Mouse (Mus musculus) midbrain, embryonic 10.5 days (tissue): ENCODE results near the gene Tcf7l2. TPM values are rescaled to one million over a fixed set of nuclear protein-coding genes. Genes with fewer than 3 reads are reported as not detected.

ENCODE experiments used
- DNase-seq: peaks from one replicate; pipeline ENCODE4 v3.0.0-alpha.2; 2017; ENCODE audit warnings: low spot score
- H3K27ac ChIP-seq: fragments of 300-500 bp; sonication (generic); replicated peaks from 2 replicates; pipeline ENCODE4 v1.5.1; 2016; ENCODE audit warnings: mild to moderate bottlenecking
- H3K27me3 ChIP-seq: fragments of 300-500 bp; sonication (generic); 2 replicates; pipeline ENCODE4 v1.6.1; 2016; ENCODE audit warnings: low read depth, mild to moderate bottlenecking; ENCODE audit not compliant: poor library complexity, severe bottlenecking
- H3K36me3 ChIP-seq: fragments of 300-500 bp; sonication (generic); 2 replicates; pipeline ENCODE4 v1.6.1; 2016; ENCODE audit warnings: mild to moderate bottlenecking, moderate library complexity
- H3K4me1 ChIP-seq: fragments of 300-500 bp; sonication (generic); 2 replicates; pipeline ENCODE4 v1.6.1; 2016
- H3K4me3 ChIP-seq: fragments of 300-500 bp; sonication (generic); 2 replicates; pipeline ENCODE4 v1.5.1; 2016; ENCODE audit warnings: mild to moderate bottlenecking, moderate library complexity
- H3K9me3 ChIP-seq: fragments of 300-500 bp; sonication (generic); replicated peaks from 2 replicates; pipeline ENCODE4 v1.6.1; 2016; ENCODE audit warnings: mild to moderate bottlenecking
- WGBS: fragments of 180-500 bp; shearing (Covaris S2); methylation state at CpG from one replicate; pipeline ENCODE4 v1.1.7; 2016; 5-methylcytosine and 5-hydroxymethylcytosine counted together
- polyA plus RNA-seq: library from polyadenylated mRNA; unstranded; fragments of >200 nt; fragmentation: Nextera tagmentation; extraction: Ambion mirVana; gene quantifications from 2 replicates; pipeline ENCODE4 v1.2.1, GENCODE M21; 2016

The Tcf7l2 gene
- polyA plus RNA-seq, 1 experiment from 2014 or later: 180 TPM

DNA sequence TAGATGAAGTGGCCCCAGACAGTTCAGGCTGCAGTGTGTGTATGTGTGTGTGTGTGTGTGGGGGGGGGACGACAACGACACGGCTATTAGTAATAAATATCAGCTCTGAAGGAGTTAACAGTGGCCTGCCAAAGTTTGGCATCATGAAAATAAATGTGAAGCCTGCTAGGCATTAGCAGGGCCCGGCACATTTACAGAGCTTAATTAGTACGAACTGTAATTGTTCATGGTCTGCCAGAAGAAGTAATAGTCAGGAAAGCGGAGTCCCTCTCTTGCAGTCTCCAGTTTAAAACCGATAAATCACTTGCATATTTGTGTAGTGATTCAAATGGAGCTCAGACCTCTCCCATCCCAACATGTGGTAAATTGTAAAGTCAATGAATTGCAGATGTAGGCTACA lies 7.9 kb downstream of the Tcf7l2 start:
- peak overlapping the region; percentile 91; the same call in 1 of the 2 replicates for H3K4me3 ChIP-seq
- 61% methylated on average over 7 of the region's 7 CpGs for WGBS
- H3K27ac ChIP-seq: peak overlapping the region; percentile 63
- DNase-seq: no peak
- peaks cover 95% of the 10 kb centered on the region for H3K4me1 ChIP-seq
- H3K36me3 ChIP-seq: peaks cover 13% of the 10 kb centered on the region
- H3K27me3 ChIP-seq: no peaks in the 10 kb centered on the region
- no peaks in the 10 kb centered on the region for H3K9me3 ChIP-seq

DNA sequence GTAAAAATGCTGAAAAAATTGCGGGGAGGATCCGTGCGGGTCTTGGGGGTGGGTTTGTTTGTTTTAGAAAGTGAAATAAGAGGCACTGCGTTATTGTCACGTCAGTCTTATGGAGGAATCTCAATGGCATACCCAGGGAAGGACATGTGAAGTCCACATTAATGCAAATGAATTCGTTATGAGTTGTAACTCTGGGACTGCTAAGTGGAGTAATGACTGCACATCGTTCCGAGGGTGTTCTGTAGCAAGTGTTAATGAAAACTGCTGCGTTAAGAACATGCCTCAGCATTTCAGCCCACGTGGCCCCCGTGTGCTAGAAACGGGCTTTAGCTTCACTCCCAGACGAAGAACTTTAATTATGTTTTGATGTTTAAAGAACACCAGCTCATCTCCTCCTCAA lies 8.4 kb downstream of the Tcf7l2 start:
- no peaks in the 10 kb centered on the region for H3K9me3 ChIP-seq
- H3K4me1 ChIP-seq: peaks cover 93% of the 10 kb centered on the region
- no peak for DNase-seq
- H3K27ac ChIP-seq: peak overlapping the region; percentile 47
- WGBS: 50% methylated on average over 13 of the region's 13 CpGs
- peak overlapping the region; percentile 91; the same call in 1 of the 2 replicates for H3K4me3 ChIP-seq
- H3K27me3 ChIP-seq: no peaks in the 10 kb centered on the region
- peaks cover 18% of the 10 kb centered on the region for H3K36me3 ChIP-seq

- Histone ChIP-seq H3K27ac (peak overlapping the region; percentile 47), H3K9me3 (no peaks in the 10 kb centered on the region), H3K36me3 (peaks cover 22% of the 10 kb centered on the region), H3K4me3 (0 out of 2 replicates have a peak overlapping the region, but pooled peaks have one; percentile 5), H3K27me3 (no peaks in the 10 kb centered on the region), H3K4me1 (peaks cover 89% of the 10 kb centered on the region)
- DNase-seq: no peak
- 46% methylated on average over 7 of the region's 7 CpGs for WGBS
Observed at GRCm38 (mm10) chr19:55750465-55750864, 8.8 kb downstream of the Tcf7l2 start.

DNA sequence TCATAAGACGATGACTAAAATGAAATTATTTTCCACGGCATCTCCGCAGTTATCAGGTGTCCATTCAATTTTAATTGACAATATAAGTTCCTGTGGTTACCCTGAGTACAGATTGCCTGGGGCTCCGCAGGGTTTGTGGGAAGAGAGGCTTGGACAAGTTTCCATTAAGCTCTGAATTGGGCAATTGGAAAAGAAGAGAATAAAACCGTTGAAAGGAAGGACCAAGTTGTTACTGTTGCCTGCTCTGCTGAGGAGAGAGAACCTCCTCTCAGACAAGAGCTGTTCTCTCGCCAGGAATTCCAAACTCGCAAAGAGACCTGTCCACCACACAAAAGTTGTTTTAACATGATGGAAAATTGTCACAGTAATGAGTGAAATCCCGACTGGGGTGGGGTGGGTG lies 11.2 kb downstream of the Tcf7l2 start:
- Histone ChIP-seq H3K27ac (no peak overlapping the region), H3K36me3 (peaks cover 44% of the 10 kb centered on the region), H3K27me3 (no peaks in the 10 kb centered on the region), H3K4me3 (no peak overlapping the region), H3K4me1 (peaks cover 84% of the 10 kb centered on the region), H3K9me3 (no peaks in the 10 kb centered on the region)
- no peak for DNase-seq
- 82% methylated on average over 8 of the region's 8 CpGs for WGBS

DNA sequence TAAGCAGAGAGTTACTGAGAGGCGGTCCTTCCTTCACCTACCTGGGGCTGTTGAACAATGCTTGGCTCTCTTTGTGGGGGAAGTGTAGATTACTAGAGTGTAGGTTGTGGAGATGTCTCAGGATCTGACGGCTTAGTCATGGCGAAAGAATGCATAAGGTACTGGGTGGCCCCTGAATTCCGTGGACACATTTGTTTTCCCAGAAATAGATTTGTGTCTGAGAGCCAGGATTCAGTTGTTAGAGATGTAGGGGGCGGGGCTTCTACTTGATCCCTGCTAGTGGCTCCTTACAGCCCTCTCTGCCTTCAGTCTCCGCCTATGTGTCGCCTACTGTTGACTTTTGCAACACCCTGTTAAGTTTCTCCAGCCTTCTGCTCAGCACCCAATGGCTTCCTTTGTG lies 12.7 kb downstream of the Tcf7l2 start:
- H3K9me3 ChIP-seq: no peaks in the 10 kb centered on the region
- H3K4me3 ChIP-seq: no peak overlapping the region
- no peak for DNase-seq
- 71% methylated on average over 7 of the region's 7 CpGs for WGBS
- H3K36me3 ChIP-seq: peaks cover 51% of the 10 kb centered on the region
- no peak overlapping the region for H3K27ac ChIP-seq
- H3K27me3 ChIP-seq: no peaks in the 10 kb centered on the region
- peaks cover 70% of the 10 kb centered on the region for H3K4me1 ChIP-seq

DNA sequence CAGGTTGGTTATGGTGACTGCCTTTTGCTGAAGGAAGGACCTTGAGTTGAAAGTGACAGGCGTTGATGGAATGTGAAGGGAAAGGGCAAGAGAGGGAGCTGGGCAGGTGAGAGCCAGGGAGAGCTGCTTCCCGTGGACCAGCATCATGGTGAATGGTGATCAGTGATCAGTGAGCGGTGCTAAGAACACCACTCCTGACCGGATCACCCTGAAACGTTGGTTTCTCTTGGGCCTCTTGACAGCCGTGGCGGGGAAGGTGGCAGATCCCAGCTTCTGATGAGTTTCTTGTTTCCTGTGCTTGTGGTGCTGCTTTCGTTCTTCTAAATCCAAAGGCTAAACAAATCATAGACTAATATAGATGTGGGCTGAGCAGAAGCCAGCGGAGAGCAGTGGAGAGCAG lies 13.8 kb downstream of the Tcf7l2 start:
- peaks cover 64% of the 10 kb centered on the region for H3K4me1 ChIP-seq
- no peak overlapping the region for H3K4me3 ChIP-seq
- WGBS: 93% methylated on average over 9 of the region's 9 CpGs
- no peaks in the 10 kb centered on the region for H3K9me3 ChIP-seq
- no peaks in the 10 kb centered on the region for H3K27me3 ChIP-seq
- peaks cover 54% of the 10 kb centered on the region for H3K36me3 ChIP-seq
- no peak for DNase-seq
- H3K27ac ChIP-seq: no peak overlapping the region

DNA sequence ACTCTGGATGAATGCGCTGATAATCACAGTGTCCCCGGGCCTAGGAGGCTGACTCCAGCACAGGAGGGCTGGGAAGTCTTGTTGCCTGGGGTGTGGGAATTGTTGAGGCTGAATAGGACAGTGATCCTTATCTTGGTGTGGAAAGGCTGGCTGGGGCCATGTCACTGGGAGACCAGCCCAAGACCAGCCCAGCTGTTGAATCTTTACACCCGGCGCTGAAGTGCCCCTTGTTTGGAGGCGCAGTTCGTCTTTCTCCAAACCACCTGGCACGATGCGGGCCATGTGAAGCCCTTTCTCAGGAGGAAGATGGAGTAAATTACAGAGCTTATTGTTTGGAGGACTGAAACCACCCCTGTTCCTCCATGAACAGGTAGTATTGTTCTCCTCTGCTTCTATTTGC lies 15.1 kb downstream of the Tcf7l2 start:
- peaks cover 62% of the 10 kb centered on the region for H3K36me3 ChIP-seq
- H3K27me3 ChIP-seq: no peaks in the 10 kb centered on the region
- H3K27ac ChIP-seq: no peak overlapping the region; the same call in 1 of the 2 replicates
- H3K9me3 ChIP-seq: no peaks in the 10 kb centered on the region
- H3K4me1 ChIP-seq: peaks cover 56% of the 10 kb centered on the region
- H3K4me3 ChIP-seq: no peak overlapping the region
- 75% methylated on average over 8 of the region's 8 CpGs for WGBS
- DNase-seq: no peak

GRCm38 (mm10) chr19:55757403-55757802 lies 15.8 kb downstream of the Tcf7l2 start:
- H3K4me3 ChIP-seq: no peak overlapping the region
- H3K4me1 ChIP-seq: peaks cover 49% of the 10 kb centered on the region
- H3K9me3 ChIP-seq: no peaks in the 10 kb centered on the region
- peaks cover 69% of the 10 kb centered on the region for H3K36me3 ChIP-seq
- no peaks in the 10 kb centered on the region for H3K27me3 ChIP-seq
- 88% methylated on average over 6 of the region's 6 CpGs for WGBS
- H3K27ac ChIP-seq: no peak overlapping the region
- DNase-seq: no peak

DNA sequence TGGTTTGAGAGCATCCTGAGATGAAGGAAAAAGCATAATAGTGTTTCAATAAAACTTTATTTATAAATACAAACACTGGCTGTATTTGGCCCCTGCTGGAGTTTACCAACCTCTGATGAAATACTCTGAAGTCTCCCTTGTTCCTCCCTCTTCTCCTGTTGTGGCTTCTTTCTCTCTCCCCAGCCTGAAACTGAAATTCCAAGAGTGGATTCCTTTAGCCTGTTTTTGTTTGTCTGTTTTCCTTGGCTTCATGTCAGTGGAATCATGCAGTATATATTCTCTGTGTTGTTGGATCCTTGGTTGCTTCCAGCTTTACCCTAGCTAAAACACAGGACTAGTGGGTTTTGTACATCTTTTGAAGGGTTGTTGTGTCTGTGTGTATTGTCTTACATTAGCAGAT lies 16.5 kb downstream of the Tcf7l2 start:
- Histone ChIP-seq H3K9me3 (no peaks in the 10 kb centered on the region), H3K4me3 (no peak overlapping the region), H3K4me1 (peaks cover 42% of the 10 kb centered on the region), H3K27me3 (no peaks in the 10 kb centered on the region), H3K27ac (no peak overlapping the region), H3K36me3 (peaks cover 73% of the 10 kb centered on the region)
- DNase-seq: no peak

DNA sequence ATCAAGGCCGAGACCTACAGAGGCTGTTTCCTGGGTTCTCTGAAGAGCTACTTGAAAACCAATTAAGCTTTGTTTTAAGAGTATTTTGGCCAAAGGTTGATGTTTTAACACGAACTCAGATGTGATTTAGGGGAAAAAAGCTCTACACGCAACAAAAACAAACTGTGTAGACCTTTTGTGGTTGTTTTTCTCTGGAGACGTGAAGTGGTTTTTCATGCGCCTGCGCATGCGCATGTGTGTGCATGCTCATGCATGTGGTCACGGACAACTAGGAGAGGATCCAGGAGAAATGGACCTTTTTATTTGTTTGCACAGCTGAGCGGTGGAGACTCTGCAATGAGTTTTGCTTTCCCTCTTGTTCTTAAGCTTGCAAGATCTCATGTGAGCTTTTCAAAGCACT lies 17.4 kb downstream of the Tcf7l2 start:
- H3K27ac ChIP-seq: no peak overlapping the region
- DNase-seq: no peak
- H3K36me3 ChIP-seq: peaks cover 78% of the 10 kb centered on the region
- peaks cover 38% of the 10 kb centered on the region for H3K4me1 ChIP-seq
- H3K4me3 ChIP-seq: no peak overlapping the region
- H3K27me3 ChIP-seq: no peaks in the 10 kb centered on the region
- WGBS: 94% methylated on average over 9 of the region's 9 CpGs
- H3K9me3 ChIP-seq: no peaks in the 10 kb centered on the region

DNA sequence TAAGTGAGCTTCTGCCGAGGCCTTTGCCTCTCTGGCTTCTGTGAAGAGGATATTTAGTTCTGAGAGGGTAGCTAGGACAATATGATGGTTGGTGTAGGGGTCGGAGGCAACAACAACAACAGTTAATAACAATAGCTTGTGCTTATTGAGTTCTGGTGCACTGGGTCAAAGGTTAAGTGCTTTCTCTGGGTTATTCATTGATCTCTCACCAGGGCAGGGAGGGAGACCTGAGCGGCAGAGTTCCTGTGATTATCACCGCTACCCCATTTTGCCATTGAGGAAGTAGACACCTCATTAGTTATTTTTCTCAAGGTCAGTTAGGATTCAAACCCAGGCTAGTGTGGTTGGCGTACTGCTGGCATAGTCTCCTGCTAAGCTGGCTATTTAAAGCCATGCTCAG lies 19.5 kb downstream of the Tcf7l2 start:
- WGBS: 52% methylated on average over 5 of the region's 5 CpGs
- Histone ChIP-seq H3K27me3 (no peaks in the 10 kb centered on the region), H3K27ac (no peak overlapping the region), H3K4me1 (peaks cover 25% of the 10 kb centered on the region), H3K9me3 (no peaks in the 10 kb centered on the region), H3K36me3 (peaks cover 67% of the 10 kb centered on the region), H3K4me3 (no peak overlapping the region)
- DNase-seq: no peak

GRCm38 (mm10) chr19:55762187-55762586 lies 20.6 kb downstream of the Tcf7l2 start:
- peaks cover 21% of the 10 kb centered on the region for H3K4me1 ChIP-seq
- H3K27ac ChIP-seq: no peak overlapping the region
- no peak for DNase-seq
- no peaks in the 10 kb centered on the region for H3K27me3 ChIP-seq
- WGBS: 94% methylated on average over 3 of the region's 3 CpGs
- peaks cover 58% of the 10 kb centered on the region for H3K36me3 ChIP-seq
- no peak overlapping the region for H3K4me3 ChIP-seq
- H3K9me3 ChIP-seq: no peaks in the 10 kb centered on the region

DNA sequence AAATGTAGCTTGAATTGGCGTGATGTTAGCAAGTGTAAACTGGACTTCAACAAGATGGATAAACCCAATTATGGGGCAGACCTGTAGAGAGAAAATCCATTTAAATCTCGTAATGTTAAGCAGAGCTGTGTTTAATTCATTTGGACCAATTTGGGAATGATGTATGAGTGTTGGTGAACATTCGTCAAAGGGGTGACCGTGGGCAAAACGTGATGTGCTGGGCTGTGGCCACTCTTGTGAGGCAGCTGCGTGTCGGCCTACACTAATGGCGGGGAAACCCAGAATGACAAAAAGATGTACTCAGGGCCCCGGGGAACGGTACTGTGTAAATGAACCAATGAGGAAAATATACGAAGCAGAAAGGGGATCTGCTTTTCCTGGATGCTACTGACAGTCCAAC lies 24.2 kb downstream of the Tcf7l2 start:
- H3K27ac ChIP-seq: no peak overlapping the region
- peaks cover 50% of the 10 kb centered on the region for H3K36me3 ChIP-seq
- peaks cover 28% of the 10 kb centered on the region for H3K4me1 ChIP-seq
- 93% methylated on average over 11 of the region's 11 CpGs for WGBS
- no peak for DNase-seq
- no peaks in the 10 kb centered on the region for H3K9me3 ChIP-seq
- no peaks in the 10 kb centered on the region for H3K27me3 ChIP-seq
- H3K4me3 ChIP-seq: no peak overlapping the region

DNA sequence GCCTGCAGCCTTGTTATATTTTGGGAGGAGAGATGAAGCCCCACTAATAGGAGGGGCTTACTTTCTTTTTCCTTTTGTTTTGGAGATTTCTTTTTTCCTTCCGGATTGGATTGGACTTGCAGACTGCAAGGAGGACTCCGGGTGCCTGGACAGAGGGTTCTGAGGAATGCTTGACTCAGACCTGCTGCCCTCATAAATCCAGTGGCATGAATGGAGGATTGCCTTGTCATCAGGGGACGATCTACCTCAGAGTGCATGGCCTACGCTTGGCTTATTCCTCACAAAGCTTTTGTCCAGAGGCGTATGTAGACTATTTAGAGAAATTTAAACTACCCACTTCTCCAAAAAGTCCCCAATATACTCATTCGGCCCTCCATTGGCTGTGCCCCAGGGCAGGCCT lies 25.5 kb downstream of the Tcf7l2 start:
- no peak for DNase-seq
- no peaks in the 10 kb centered on the region for H3K9me3 ChIP-seq
- H3K4me1 ChIP-seq: peaks cover 38% of the 10 kb centered on the region
- H3K27me3 ChIP-seq: no peaks in the 10 kb centered on the region
- WGBS: 79% methylated on average over 6 of the region's 6 CpGs
- peaks cover 41% of the 10 kb centered on the region for H3K36me3 ChIP-seq
- no peak overlapping the region for H3K4me3 ChIP-seq
- no peak overlapping the region for H3K27ac ChIP-seq
